Mouse (Mus musculus) cerebellum, adult 8-10 months (tissue): ENCODE results near the gene Pcna.
"Not testable (repeated sequence)": the region's sequence is repeated elsewhere in the genome, so short reads cannot be mapped to it uniquely, and the experiment has no call there.

Experiments used
- DNase-seq: peaks from one replicate; pipeline ENCODE4 v3.0.0; 2022

Gene Pcna

GRCm38 (mm10) chr2:132275527-132275926 is 22.4 kb upstream of the Pcna start:
- DNase-seq: no peak

- DNase-seq: no peak
These were observed 19.7 kb upstream of the Pcna start for GRCm38 (mm10) chr2:132272694-132273389.

- DNase-seq: no peak
These were observed 17.3 kb upstream of the Pcna start for GRCm38 (mm10) chr2:132270331-132270951.

- DNase-seq: no peak
These were observed 16.1 kb upstream of the Pcna start for GRCm38 (mm10) chr2:132269217-132269616.

- DNase-seq: no peak
These were observed 13.0 kb upstream of the Pcna start for GRCm38 (mm10) chr2:132266086-132266485.

- DNase-seq: no peak
These were observed 12.1 kb upstream of the Pcna start for GRCm38 (mm10) chr2:132265196-132265595.

GRCm38 (mm10) chr2:132264266-132264710 is 11.2 kb upstream of the Pcna start:
- DNase-seq: no peak

GRCm38 (mm10) chr2:132263421-132264265 is 10.5 kb upstream of the Pcna start:
- peak; percentile 53 for DNase-seq

- DNase-seq: peak; percentile 99
These were observed 9.8 kb upstream of the Pcna start, which contains the start of gene Cds2 for GRCm38 (mm10) chr2:132262879-132263398. TSS of gene Cds2 (plus strand) at chr2:132263148.

GRCm38 (mm10) chr2:132262175-132262574 is 9.1 kb upstream of the Pcna start:
- DNase-seq: no peak

- DNase-seq: no peak
These were observed 7.5 kb upstream of the Pcna start for GRCm38 (mm10) chr2:132260601-132261000.

- no peak for DNase-seq
These were observed 4.4 kb upstream of the Pcna start for GRCm38 (mm10) chr2:132257350-132258068.

- no peak for DNase-seq
These were observed 489 bp upstream of the Pcna start for GRCm38 (mm10) chr2:132253603-132254002.

- DNase-seq: no peak
These were observed 1.2 kb downstream of the Pcna start for GRCm38 (mm10) chr2:132251911-132252310.

- DNase-seq: peak; percentile 92
These were observed 5.4 kb downstream of the Pcna start, which contains the start of gene Tmem230 for GRCm38 (mm10) chr2:132247539-132248313. TSS of gene Tmem230 (minus strand) at chr2:132247807.

- no peak for DNase-seq
These were observed 9.7 kb downstream of the Pcna start for GRCm38 (mm10) chr2:132243370-132243769.

GRCm38 (mm10) chr2:132240457-132240856 is 12.7 kb downstream of the Pcna start:
- peak; percentile 56 for DNase-seq

- not testable (repeated sequence) for DNase-seq
These were observed 13.7 kb downstream of the Pcna start for GRCm38 (mm10) chr2:132239434-132239833.

GRCm38 (mm10) chr2:132235975-132236374 is 17.1 kb downstream of the Pcna start:
- DNase-seq: no peak

- no peak for DNase-seq
These were observed 17.8 kb downstream of the Pcna start for GRCm38 (mm10) chr2:132235291-132235690.

- DNase-seq: no peak
These were observed 18.9 kb downstream of the Pcna start for GRCm38 (mm10) chr2:132233985-132234765.
